Mouse (Mus musculus) cerebellum, adult 11 months (tissue): ENCODE measurements around the gene Pibf1.

Source experiments
- DNase-seq: peaks from one replicate; pipeline ENCODE4 v3.0.0; 2022

The Pibf1 gene

DNA sequence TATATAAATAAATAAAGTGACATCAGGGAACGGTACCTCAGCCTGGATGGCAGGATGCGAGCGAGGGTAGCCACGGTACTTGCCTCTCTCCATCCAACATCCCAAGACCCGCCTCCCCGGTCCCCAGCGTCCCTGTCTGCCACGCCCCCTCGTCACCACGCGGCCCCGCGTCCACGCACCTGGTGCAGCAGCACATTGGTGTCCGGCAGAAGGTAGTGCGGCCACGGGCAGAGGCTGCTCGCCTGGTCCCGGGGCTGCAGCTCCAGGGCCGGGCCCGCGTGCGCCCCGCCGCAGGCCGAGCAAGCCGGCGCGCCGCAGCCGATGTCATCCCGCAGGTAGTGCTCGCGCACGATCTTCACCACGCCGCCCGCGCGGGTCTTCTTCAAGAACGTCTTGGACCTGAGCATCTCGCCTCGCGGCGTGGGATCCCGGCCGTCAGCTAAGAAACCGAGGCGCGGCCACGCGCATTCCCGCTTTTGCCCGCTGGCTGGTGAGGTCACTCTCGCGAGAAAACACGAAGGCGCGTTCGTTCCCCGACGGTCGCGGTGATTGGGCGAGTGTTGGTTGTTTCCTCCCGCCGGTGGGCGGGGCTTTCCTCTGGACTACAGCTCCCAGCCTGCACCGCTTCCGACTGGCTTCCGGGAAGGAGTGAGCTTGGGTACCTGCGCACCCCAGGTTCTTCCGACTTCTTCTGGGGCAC, at the start of gene Pibf1, which contains the start of gene Dis3:
Gene Pibf1, plus strand, starts transcription at position 158 of the 700 bp plus-strand sequence.
Gene Dis3, minus strand, starts transcription at position 504 of the 700 bp plus-strand sequence.
- DNase-seq = peak; percentile 99

DNA sequence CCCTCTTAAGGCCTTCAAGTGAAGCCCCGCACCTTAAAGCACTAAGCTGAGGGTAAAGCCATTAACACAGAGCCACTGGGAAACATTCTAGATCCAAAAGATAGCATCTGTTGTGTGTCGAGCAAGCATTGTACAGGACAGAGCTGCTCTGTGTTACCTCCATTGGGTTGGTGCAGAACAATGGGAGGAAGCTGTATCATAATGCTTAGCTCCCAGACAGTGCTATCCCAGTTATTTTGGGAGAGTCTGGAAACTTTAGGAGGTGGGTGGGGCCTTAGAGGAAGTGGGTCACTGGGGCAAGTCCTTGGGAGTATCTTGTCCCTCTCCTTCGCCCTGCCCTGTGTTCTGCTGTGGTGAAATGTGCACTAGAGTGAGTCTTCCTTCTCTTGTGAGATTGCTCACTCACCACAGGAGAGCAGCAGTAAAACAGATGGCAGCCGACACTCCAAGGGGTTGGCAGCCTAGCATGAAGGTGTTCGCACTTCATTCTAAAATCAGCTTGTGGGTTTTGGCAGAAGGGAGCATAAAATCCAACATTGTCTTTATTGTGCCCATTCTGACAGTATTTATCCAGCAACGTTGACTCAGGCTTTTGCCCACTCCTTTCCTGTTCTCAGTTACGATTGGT, 40.2 kb upstream of the Pibf1 start:
- peak; percentile 19 for DNase-seq

DNA sequence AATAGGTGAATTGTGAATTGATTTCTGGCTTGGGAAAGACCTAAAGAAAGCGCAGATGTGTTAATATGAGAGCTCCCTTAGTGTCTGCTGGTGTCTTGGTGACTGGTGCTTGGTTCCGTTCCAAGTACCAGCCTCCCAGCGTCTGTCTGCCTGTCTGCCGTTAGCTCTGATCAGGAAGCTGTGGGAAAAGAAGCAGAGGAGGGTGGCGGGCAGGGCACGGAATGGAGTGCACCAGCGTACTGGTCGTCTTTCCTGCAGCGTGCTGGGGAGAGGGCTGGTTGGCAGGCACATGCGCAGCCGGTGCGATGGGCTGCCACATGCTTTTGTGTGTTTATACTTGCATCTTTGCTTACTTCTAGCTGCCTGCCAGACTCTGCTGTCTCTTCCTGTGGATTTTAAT, 38.6 kb upstream of the Pibf1 start:
- no peak for DNase-seq

DNA sequence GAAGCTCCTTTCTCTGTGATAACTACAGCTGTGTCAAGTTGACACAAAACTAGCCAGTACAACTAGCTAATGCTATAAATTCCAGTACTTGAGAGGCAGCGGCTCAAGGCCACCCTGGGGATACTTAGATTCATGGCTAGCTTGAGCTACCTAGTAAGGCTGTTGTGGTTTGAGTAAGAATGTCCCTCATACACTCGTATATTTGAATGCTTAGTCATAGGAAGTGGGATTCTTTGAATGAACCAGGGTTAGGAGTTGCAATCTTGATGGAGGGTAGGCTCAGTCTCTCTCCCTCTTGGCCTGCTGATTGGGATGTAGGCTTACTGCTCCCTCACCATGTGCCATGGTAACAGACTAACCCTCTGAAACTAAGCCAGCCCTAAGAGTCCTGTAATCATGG, 36.1 kb upstream of the Pibf1 start:
- DNase-seq = no peak

DNA sequence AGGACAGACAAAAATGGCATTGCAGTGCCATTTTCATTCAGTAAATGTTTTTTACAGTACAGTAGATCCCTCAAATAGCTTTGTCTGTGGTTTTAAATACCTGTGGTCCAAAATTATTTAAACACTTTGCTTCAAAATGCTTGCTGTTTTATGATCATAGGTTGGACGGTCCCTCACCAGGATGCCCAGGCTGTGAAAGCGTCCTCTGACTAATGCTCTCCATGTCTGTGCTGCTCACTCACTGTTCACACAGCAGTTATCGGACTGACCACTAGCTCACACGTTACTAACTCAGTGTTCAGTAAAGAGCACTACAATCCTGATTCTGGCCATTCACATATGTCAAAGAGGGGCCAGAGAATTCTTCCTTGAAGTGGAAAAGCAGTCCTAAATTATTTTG, 28.1 kb upstream of the Pibf1 start:
- DNase-seq = no peak

DNA sequence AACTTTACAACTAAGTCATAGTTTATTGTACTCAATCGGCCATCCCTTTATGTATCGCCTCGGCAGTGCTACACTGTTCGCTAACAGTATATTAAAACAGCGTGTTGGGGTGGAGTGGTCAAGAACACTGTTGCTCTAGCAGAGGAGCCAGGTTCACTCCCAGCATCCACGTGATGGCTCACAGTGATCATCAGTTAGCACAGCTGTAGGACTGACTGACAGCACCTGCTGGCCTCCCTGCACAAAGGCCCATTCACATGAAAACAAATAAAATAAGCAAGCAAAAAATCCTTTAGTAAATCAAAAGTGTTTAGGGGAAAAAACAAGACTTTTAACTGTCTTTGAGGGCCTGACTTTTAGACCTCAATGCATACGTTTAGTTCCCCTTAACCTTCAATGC, 10.3 kb upstream of the Pibf1 start:
- no peak for DNase-seq

DNA sequence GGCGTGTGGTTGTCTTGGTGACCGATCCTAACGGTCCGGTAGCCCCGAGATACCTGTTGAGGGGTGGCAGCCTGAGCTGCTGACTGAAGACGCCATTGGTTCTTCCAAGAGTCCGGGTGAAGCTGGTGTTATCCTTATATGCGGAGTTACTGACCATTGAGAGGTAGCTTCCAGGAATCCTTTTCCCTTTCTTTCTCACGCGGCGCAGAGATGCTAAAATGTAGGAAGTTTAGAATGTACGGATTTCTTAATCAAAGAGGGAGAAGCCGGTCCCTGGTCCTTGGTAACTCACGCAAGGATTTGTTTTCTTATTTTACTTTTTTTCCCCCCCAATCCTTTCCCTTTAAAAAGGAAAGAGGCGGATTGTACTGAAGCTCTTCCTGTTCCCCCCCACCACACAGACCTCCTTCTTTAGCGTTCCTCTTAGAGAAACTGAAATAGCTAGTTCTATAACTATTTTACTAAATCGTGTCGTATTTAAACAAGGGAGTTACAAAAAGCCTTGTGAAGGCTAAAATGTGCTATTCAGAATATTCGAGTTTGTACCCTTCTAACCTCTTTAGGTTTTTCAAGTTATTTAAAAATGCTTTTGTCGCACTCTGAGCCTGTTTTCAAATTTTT, 853 bp downstream of the Pibf1 start:
- DNase-seq = no peak

DNA sequence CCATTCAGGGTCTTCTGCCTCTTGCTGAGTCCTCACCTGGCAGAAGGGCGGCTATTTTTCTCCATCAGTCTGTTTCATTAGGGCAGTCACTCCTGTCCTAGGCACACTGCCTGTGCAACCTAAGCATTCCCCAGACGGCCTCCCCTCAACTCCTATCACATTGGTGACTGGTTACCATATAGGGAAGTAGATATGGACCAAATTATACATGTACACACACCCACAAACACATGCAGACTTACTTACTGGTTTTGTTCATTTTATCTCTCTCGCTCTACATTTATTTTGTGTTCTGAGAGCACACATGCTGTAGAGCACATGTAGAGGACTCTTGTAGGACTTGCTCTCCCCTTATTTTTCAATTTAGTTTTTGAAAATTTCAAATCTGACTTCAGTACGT, 3.8 kb downstream of the Pibf1 start:
- DNase-seq = no peak

DNA sequence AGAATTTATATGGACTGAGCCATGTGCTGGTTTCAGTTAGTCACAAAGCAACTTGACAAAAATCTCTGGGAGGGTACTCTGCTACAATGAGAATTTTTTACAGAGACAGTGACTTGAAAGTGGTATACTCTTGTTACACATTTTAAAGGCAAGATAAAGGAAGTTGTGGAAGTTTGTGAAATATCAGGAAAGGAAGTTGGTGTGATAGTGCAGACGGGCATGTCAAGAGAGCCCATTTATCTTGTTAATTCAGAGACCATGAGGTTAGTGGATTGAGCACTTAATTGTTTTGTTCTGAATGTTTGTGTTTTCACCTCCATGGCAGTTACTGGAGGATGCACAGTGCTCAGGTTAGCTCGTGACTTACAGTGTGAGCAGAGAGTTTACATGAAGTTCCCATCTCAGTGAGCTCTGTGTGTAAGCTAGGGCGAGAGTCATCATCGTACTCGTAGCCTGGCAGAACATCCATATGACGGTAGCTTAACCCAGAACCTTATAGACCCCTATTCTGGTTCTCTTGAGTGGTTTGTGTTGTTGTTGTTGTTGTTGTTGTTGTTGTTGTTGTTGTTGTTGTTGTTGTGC, 5.4 kb downstream of the Pibf1 start:
- DNase-seq = no peak

DNA sequence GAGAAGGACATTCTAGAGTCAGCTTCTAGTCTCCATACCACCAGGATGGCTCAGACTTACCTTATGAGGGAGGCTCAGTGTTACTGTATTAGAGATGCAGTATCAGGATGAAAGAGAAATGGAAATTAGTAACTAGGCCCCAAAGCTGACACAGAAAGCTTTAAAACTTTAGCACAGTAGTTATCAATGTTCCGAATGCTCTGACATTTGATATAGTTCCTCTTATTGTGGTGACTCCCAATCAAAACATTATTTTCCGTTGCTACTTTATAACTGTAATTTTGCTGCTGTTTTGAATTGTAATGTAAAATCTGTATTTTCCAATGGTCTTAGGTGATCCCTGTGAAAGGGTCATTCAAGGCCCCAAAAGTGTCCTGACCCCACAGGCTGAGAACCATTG, 7.4 kb downstream of the Pibf1 start:
- DNase-seq = no peak

DNA sequence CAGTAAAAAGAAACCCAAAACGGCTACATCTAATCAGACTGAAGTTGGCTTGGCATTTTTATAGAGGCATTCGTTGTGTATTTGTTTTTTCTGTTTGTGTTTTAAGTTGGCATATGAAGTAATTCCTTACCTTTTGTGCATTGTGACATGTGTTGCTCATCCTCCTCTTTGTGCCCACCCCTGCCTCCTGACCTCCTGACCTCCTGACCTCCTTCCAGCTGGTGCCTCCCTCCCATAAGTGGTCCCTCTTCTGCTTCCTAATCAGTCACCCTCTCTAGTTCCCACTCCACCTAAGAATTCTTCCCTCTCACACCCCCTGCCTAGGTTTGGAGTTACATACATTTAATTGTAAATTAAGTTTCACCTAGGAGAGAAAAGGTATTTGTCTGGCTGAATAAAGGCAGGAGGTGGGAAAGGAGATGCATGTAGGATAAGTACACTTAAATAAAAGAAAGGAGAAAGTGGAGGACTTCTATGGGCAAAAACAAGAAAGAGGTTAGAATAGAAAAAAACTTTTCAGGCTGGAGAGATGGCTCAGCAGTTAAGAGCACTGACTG, 8.5 kb downstream of the Pibf1 start:
- DNase-seq = no peak

DNA sequence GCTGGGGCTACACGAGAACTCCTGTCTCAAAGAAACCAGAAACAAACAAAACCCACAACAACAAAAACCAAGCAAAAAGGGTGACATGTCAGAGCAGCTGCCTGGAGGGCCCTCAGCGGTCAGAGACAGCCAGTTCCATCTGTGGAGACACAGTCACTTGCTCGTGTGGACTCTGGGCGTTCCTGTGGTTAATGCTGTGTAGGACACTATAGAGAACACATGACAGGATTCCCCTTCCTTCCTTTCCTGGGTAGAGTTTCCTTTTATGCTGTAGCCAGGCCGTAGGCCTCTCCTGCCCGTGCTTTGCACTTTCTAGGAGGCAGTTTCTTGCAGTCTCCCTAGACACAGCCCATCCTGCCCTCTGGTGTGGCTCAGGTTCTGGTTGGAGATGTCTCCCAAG, 9.5 kb downstream of the Pibf1 start:
- DNase-seq = no peak

DNA sequence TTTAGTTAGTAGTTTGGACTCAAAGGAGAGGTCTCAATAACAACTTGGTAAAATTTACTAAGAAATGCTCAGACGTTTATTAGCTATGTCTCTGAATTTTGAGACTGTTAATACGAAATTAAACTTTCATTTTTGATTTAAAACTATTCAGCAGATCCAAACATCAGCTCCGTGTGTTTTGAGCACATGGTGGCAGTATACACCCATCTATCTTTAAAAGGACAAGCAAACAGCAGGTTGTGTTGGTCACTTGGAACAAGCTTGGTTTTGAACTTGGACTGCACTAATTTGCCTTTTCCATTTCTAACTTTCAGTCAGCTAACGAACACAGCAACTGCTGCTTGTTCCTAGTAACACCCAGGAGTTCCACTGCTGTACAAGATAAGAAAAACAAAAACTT, 18.4 kb downstream of the Pibf1 start:
- DNase-seq = no peak

DNA sequence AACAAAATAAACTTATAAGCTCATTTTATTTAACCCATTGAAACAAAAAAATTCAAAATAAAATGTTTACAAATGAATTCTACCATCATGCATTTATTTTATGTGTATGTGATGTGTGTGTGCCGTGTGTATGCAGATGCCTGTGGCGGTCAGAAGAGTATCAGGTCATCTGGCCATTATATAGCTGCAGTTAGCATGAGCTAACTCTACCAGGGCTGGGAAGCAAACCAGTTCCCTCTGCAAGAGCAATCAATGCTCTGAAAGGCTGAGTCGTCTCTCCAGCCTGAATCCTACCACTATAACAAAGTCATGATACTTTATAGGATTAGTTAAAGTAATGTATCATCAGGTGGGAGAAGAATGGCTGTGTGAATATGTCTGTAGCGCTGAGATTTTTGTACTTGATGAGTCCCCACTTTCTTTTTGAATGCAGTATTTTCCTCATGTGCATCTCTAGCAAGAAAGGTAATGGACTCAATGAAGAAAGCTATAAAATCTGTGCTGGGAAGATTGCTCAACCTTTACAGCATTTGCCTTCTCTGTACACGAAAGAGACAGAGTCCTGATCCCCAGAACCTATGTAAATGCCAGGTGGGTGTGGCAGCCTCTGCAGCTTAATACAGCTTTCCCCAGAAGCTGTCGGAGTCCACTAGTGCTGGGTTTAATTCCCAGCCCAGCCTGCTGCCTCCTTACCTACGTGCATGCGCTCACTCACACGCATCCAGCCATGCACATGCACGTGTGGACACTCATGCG, 22.5 kb downstream of the Pibf1 start:
- no peak for DNase-seq

DNA sequence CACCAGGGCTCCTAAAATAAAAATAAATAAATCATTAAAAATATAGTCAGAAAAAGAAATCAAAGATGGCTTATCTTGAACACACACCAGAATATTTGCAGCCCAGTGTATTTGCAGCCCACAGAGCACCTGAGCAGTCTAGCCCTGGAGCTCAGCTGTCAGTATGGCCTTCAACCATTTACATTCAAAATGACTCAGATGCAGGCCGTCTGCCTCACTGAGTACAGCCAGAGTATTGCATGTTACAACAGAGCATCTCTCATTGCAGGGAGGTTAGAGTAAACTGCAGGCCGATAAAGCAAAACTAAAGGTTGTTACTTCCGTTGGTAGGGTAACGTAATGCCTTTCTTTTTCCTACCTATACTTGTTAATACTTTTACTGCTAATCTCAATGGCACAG, 24.9 kb downstream of the Pibf1 start:
- DNase-seq = no peak

DNA sequence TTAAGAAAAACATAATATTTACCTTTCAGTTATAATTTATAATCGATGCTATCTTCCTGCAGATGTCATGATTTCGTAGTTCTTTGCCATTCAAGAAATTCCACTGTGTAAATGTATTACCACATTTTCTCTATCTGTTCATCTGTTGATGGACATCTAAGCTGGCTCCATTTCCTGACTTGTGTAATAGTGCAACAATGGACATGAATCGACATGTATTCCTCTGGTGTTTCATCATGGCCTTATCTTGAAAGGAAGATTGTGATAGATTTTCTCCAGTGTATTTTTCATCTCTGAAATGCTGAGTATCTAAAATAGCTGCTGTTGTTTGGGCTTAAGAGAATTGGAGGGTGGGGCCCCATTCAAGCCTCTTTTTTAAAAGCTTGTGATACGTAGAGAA, 27.5 kb downstream of the Pibf1 start:
- no peak for DNase-seq

DNA sequence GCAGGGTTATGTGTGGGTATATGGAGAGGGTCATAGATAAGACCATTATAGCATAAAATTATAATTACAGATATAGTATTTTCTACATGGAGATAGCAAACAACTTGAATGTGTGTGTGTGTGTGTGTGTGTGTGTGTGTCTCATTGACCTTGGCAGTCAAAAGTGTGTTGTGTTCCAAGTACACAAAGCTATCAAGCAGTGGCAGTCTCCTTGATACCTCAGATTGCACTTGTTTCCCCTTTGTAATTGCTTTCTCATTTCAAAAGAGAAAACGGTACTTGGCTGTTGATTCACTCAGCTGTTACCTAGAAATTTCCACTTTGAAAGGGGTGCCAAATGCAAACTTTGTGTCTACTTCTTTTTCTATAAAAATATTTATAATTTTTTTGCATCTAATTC, 28.3 kb downstream of the Pibf1 start:
- DNase-seq = no peak

DNA sequence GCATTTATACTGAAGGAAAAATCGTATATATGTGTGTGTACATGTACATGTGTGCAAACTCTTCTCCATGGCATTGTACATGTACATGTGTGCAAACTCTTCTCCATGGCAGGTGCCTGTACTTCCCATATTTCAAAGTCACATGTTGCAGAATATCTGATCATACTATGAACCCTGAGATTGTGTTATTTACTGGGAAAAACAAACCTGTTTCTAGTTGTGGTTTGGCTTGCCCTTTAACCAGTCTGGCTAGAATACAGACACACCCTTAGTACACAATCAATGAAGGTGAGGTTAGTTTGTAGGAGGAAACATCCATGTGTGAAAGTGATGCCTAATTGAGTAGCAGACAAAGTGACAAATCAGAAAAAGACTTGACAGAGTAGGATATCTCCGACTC, 29.8 kb downstream of the Pibf1 start:
- no peak for DNase-seq

DNA sequence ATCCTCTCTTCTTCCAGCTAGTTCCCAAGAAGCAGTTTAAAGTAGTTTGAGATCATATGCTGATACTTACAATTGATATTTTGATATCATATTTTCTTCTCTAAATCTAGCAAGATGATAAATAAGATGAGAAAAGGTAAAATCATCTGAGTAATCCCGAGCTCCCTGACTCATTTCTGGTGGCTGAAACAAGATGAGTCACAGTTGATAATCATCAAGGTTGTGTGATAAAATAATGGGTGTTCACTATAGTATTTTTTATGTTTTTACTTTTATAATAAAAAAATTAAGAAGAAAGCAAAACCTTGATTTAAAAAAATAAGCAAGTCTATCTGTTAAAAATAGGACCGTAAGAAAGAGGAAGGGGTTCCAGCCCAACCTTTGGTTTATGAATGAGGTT, 34.8 kb downstream of the Pibf1 start:
- DNase-seq = no peak

DNA sequence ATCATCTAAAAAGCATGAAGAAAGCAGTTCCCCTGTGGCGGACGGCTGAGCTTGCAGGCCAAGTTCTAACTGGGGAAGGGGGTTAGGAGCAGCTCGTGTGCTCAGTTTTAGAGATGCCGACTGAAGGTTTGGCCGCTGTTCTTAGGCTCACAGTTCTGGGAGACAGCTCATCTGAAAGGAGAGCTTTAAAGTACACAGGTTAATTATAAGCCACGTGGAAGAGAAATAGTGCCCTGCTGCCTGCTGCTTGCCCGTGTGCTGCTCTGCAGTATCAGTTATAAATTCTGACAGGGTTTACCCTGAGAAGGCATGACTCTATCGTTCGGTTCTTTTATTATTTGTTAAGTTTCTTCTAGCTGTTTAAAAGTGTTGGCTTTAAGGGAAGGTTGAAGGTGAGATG, 36.5 kb downstream of the Pibf1 start:
- DNase-seq = no peak

DNA sequence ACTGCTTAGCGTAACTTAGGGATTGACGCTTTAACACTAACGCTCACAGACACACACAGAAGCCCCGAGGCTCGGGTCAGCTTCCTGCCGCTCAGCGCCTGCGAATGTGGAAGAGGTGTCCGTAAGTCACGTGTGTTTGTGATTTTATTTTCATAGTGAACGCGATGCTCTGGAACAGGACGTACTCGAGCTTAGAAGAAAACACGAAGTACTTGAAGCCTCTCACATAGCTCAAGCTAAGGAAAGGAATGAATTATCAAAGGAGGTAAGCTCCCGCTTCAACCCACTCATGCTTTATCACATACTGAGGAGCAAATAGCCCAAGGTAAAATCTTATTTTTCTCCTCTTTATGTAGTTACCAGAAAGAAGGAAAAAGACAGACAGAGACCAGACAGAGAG, 37.1 kb downstream of the Pibf1 start:
- no peak for DNase-seq

DNA sequence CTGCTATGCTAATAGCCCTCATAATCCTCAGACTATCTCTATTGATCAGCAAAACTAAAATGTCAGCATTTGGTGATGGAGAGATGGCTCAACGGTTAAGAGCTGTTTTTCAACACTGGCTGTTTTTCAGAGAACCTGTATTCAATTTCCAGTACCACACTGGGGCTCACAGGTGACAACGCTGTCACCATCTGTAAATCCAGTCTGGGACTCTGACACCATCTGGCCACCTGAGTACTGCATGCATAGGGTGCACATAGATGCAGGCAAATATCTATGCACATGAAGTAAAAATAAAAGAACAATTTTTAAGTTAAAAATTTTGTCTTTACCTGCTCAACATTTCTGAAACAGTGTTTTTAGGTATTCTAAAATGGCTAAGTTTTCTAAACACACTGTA, 40.8 kb downstream of the Pibf1 start:
- DNase-seq = peak; percentile 15
